Mouse (Mus musculus) intestine, embryonic 16.5 days (tissue): ENCODE results near the gene Timm8a2. TPM values are rescaled to one million over a fixed set of nuclear protein-coding genes. Genes with fewer than 3 reads are reported as not detected.

Experiments used
- ATAC-seq: fragments of 200-750 bp; cut with Nextera tagmentation; 2 replicates; pipeline ENCODE4 v1.8.0; 2017; ENCODE audit warnings: moderate TSS enrichment, moderate library complexity
- H3K27ac ChIP-seq: fragments of 300-500 bp; sonication (generic); 2 replicates; pipeline ENCODE4 v1.5.1; 2014; ENCODE audit warnings: mild to moderate bottlenecking, low read length
- H3K27me3 ChIP-seq: fragments of 300-500 bp; sonication (generic); replicated peaks from 2 replicates; pipeline ENCODE4 v1.6.1; 2014; ENCODE audit warnings: low read length, control low read depth, mixed read lengths; ENCODE audit not compliant: control insufficient read depth, insufficient read depth
- H3K36me3 ChIP-seq: fragments of 300-500 bp; sonication (generic); 2 replicates; pipeline ENCODE4 v1.6.1; 2014; ENCODE audit warnings: low read length, control low read depth; ENCODE audit not compliant: control insufficient read depth, insufficient read depth
- H3K4me1 ChIP-seq: fragments of 300-500 bp; sonication (generic); 2 replicates; pipeline ENCODE4 v1.6.1; 2014; ENCODE audit warnings: low read length, control low read depth, mixed read lengths; ENCODE audit not compliant: control insufficient read depth, insufficient read depth
- H3K4me2 ChIP-seq: fragments of 300-500 bp; sonication (generic); 2 replicates; pipeline ENCODE4 v1.6.1; 2014; ENCODE audit warnings: low read depth, low read length, control low read depth
- H3K4me3 ChIP-seq: fragments of 300-500 bp; sonication (generic); 2 replicates; pipeline ENCODE4 v1.5.1; 2014; ENCODE audit warnings: mild to moderate bottlenecking, low read length
- H3K9ac ChIP-seq: fragments of 300-500 bp; sonication (generic); 2 replicates; pipeline ENCODE4 v1.6.1; 2014; ENCODE audit warnings: low read depth, low read length
- H3K9me3 ChIP-seq: fragments of 300-500 bp; sonication (generic); 2 replicates; pipeline ENCODE4 v1.6.1; 2016; ENCODE audit warnings: low read length, control low read depth; ENCODE audit not compliant: control insufficient read depth
- WGBS: fragments of 180-500 bp; shearing (Covaris S2); extraction: QIAGEN DNeasy Blood & Tissue Kit; methylation state at CpG from one replicate; pipeline ENCODE4 v1.1.7; 2014; 5-methylcytosine and 5-hydroxymethylcytosine counted together
- polyA plus RNA-seq: library from polyadenylated mRNA; unstranded; fragments of >200 nt; fragmentation: Nextera tagmentation; extraction: Ambion mirVana; gene quantifications from 2 replicates; pipeline ENCODE4 v1.2.1, GENCODE M21; 2015

Timm8a2 gene
- polyA plus RNA-seq, 1 experiment from 2014 or later = not detected

- H3K9ac ChIP-seq = no peak overlapping the region
- no peak overlapping the region for H3K4me2 ChIP-seq
- WGBS = 83% methylated on average over 21 of the region's 21 CpGs
- no peaks in the 10 kb centered on the region for H3K4me1 ChIP-seq
- no peaks in the 10 kb centered on the region for H3K27me3 ChIP-seq
- no peak overlapping the region for H3K4me3 ChIP-seq
- no peak overlapping the region for H3K27ac ChIP-seq
- ATAC-seq = no peak
- no peaks in the 10 kb centered on the region for H3K36me3 ChIP-seq
- no peaks in the 10 kb centered on the region for H3K9me3 ChIP-seq
These were observed 41.2 kb downstream of the Timm8a2 start for GRCm38 (mm10) chr14:122075485-122076200.

- Histone ChIP-seq H3K4me3 (no peak overlapping the region), H3K36me3 (no peaks in the 10 kb centered on the region), H3K9me3 (no peaks in the 10 kb centered on the region), H3K27ac (no peak overlapping the region), H3K9ac (no peak overlapping the region), H3K4me1 (0 out of 2 replicates have a peak, but pooled peaks cover 2% of the 10 kb centered on the region), H3K4me2 (no peak overlapping the region), H3K27me3 (no peaks in the 10 kb centered on the region)
- 83% methylated on average over 3 of the region's 3 CpGs for WGBS
- no peak for ATAC-seq
These were observed 42.5 kb downstream of the Timm8a2 start for GRCm38 (mm10) chr14:122077017-122077416.

GRCm38 (mm10) chr14:122079428-122079827 is 45.0 kb downstream of the Timm8a2 start:
- H3K27me3 ChIP-seq = no peaks in the 10 kb centered on the region
- no peak overlapping the region for H3K27ac ChIP-seq
- 48% methylated on average over 6 of the region's 6 CpGs for WGBS
- no peaks in the 10 kb centered on the region for H3K36me3 ChIP-seq
- ATAC-seq = no peak
- no peak overlapping the region for H3K4me2 ChIP-seq
- H3K4me3 ChIP-seq = no peak overlapping the region
- no peak overlapping the region for H3K9ac ChIP-seq
- 0 out of 2 replicates have a peak, but pooled peaks cover 2% of the 10 kb centered on the region for H3K4me1 ChIP-seq
- no peaks in the 10 kb centered on the region for H3K9me3 ChIP-seq

GRCm38 (mm10) chr14:122079921-122080320 is 45.4 kb downstream of the Timm8a2 start:
- WGBS = 83% methylated on average over 5 of the region's 5 CpGs
- Histone ChIP-seq H3K9ac (no peak overlapping the region), H3K9me3 (no peaks in the 10 kb centered on the region; the same call in 1 of the 2 replicates), H3K27me3 (no peaks in the 10 kb centered on the region), H3K36me3 (no peaks in the 10 kb centered on the region), H3K27ac (no peak overlapping the region), H3K4me3 (no peak overlapping the region), H3K4me1 (0 out of 2 replicates have a peak, but pooled peaks cover 2% of the 10 kb centered on the region), H3K4me2 (no peak overlapping the region)
- no peak for ATAC-seq

- peak; percentile 91 for ATAC-seq
- Histone ChIP-seq H3K4me1 (0 out of 2 replicates have a peak, but pooled peaks cover 2% of the 10 kb centered on the region), H3K27me3 (no peaks in the 10 kb centered on the region), H3K27ac (no peak overlapping the region), H3K36me3 (no peaks in the 10 kb centered on the region), H3K9me3 (no peaks in the 10 kb centered on the region; the same call in 1 of the 2 replicates), H3K9ac (no peak overlapping the region), H3K4me3 (no peak overlapping the region), H3K4me2 (no peak overlapping the region)
- 21% methylated on average over 3 of the region's 3 CpGs for WGBS
These were observed 46.8 kb downstream of the Timm8a2 start for GRCm38 (mm10) chr14:122081308-122081707.

GRCm38 (mm10) chr14:122083499-122083898 is 49.0 kb downstream of the Timm8a2 start:
- H3K4me1 ChIP-seq = 0 out of 2 replicates have a peak, but pooled peaks cover 2% of the 10 kb centered on the region
- 81% methylated on average over 7 of the region's 7 CpGs for WGBS
- no peak overlapping the region for H3K27ac ChIP-seq
- no peaks in the 10 kb centered on the region for H3K27me3 ChIP-seq
- no peaks in the 10 kb centered on the region for H3K36me3 ChIP-seq
- H3K9ac ChIP-seq = no peak overlapping the region
- no peaks in the 10 kb centered on the region; the same call in 1 of the 2 replicates for H3K9me3 ChIP-seq
- H3K4me3 ChIP-seq = no peak overlapping the region
- ATAC-seq = no peak
- no peak overlapping the region for H3K4me2 ChIP-seq

- Histone ChIP-seq H3K9ac (no peak overlapping the region), H3K27ac (no peak overlapping the region), H3K36me3 (no peaks in the 10 kb centered on the region), H3K9me3 (no peaks in the 10 kb centered on the region; the same call in 1 of the 2 replicates), H3K4me2 (no peak overlapping the region), H3K4me1 (no peaks in the 10 kb centered on the region), H3K4me3 (no peak overlapping the region), H3K27me3 (no peaks in the 10 kb centered on the region)
- ATAC-seq = peak; percentile 53; the same call in 1 of the 2 replicates
- 75% methylated on average over 5 of the region's 5 CpGs for WGBS
These were observed 53.5 kb downstream of the Timm8a2 start for GRCm38 (mm10) chr14:122087956-122088355.

Other genes with a start within 250 kb of the Timm8a2 start
- gene Dock9, start 236.8 kb upstream of the Timm8a2 start, polyA plus RNA-seq = 13.6 and 13.7 TPM in 2 replicates
- gene Ubac2, start 156.1 kb upstream of the Timm8a2 start, polyA plus RNA-seq = 61.6 and 63.3 TPM in 2 replicates
- 0.34 and 0.38 TPM in 2 replicates for gene Gpr18, start 118.9 kb upstream of the Timm8a2 start, polyA plus RNA-seq
- gene Gpr183, start 69.5 kb upstream of the Timm8a2 start, polyA plus RNA-seq = 3.7 and 4.1 TPM in 2 replicates
- 293 and 308 TPM in 2 replicates for gene Tm9sf2, start 72.4 kb downstream of the Timm8a2 start, polyA plus RNA-seq
- gene Clybl, start 147.0 kb downstream of the Timm8a2 start, polyA plus RNA-seq = 38.7 and 41.0 TPM in 2 replicates